Mouse (Mus musculus): Measurements from ENCODE around the gene Gfy.

The Gfy gene

DNA sequence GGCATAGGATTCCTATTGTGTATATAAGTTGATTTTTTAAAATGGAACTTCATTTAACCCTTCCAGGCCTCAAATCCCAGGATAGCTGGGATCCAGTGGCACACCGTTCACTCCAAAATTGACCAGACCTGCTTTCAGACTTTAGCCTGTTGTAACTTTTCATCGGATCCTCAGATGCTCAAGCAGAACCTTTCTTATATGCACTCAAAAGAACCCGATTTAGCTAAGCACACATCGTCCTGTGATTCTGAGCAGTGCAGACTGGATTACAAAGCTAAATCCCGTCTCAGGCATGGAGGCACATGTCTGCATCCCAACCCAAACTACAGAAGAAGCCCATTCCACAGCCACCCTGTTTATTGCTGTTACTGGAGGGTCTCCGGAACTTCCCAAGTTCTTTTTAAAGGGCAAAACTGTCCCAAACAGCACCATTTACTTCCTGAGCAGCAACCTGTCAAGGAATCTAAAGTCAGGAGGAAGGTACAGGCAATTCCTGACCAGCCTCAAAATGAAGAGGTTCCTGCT, 51.6 kb downstream of the Gfy start:
- no peak for DNase-seq (ENCODE audit: low read depth, low spot score)

DNA sequence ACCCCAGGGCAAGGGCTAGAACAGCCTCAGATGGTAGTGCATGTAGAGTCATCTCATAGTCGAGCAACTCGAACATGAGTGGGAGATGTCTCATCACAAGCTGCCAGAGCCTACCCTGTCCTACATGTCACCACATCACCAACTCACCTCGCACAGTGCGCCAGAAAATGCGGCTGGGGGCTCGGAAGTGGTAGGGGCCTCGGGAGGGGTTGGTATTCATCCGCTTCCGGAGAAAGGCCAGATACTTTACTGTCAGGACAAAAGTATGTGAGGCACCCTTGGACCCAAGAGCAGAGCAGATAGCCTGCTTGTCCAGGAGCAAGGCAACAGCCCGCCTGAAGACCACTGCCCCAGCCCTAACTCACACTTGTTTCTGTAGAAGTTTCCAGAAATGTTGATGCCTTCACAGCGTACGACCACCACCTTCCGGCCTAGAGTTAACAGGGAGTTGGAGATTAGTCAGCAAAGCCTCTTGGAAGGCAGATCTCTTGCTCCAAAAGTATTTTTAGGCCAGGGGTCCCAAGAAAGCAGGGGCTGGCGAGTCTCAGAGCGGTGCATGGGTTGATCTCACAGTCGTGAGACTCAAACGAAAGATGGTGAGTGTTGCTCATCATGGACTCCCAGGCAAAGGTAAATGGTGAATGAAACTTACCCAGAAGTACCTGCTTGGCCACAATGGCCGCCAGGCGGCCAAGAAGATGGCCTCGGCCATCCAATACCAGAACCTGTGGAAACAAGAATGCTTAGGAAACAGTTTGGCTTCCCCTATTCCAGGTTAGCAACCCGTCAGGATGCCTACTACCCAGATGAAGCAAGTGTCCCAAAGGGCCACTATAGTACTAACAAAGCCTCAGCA, 52.3 kb downstream of the Gfy start:
- no peak for DNase-seq (ENCODE audit: low read depth, low spot score)

Data from retina, adult 2 months (tissue).